In genomic region chr16:39109383-39110033, GRCm38 (mm10) we compare ENCODE assay signal across 9 mouse cellular contexts.
DNase-seq lines count a peak whose midpoint lies in the region; ATAC-seq and TF ChIP-seq lines count a peak whose summit lies in the region.
"Had no signal": no experiment of that assay in that cellular context is flagged by ENCODE, and none has a peak within 500 bp of the region (broad histone marks: within the 10 kb centered on the region; RNA-seq: fewer than 3 reads in every experiment).

No protein-coding gene starts in this region.

- peak; percentile 4 for DNase-seq in thymus, postnatal 14 days
- DNase-seq in thymus, adult 2 months = no peak
- DNase-seq in cerebellum, adult 9-11 months = peak; percentile 35
- DNase-seq in frontal cortex, postnatal 10 days (ENCODE audit: low spot score in 2 of 2) = peak; percentile 26 to 59
- DNase-seq in limb, embryonic 14.5 days (ENCODE audit: low spot score) = peak; percentile 72
- peak; percentile 36 for DNase-seq in retina, adult 2 months (ENCODE audit: low read depth, low spot score)
- no peak for DNase-seq in T-cell, adult 2 months (ENCODE audit: low spot score)

- no peaks in the 10 kb centered on the region for H3K27me3 ChIP-seq in thymus, adult 2 months (ENCODE audit: control insufficient read depth, insufficient read depth, low read length)
- H3K27me3 ChIP-seq in kidney, embryonic 14.5 days (ENCODE audit: control insufficient read depth, insufficient read depth, low read length) = no peaks in the 10 kb centered on the region
- H3K27me3 ChIP-seq in limb, embryonic 14.5 days (ENCODE audit: control insufficient read depth, insufficient read depth, low read length) = no peaks in the 10 kb centered on the region

- no peak overlapping the region for H3K9ac ChIP-seq in kidney, embryonic 14.5 days (ENCODE audit: low read depth, low read length)
- H3K9ac ChIP-seq in limb, embryonic 14.5 days (ENCODE audit: low read depth, low read length, severe bottlenecking) = peak overlapping the region; percentile 36; the same call in 1 of the 2 replicates

- ATAC-seq in kidney, embryonic 14.5 days (ENCODE audit: low FRiP score, low TSS enrichment) = peak; percentile 75
- ATAC-seq in limb, embryonic 14.5 days (ENCODE audit: low FRiP score, low read depth) = no peak

- no peaks in the 10 kb centered on the region for H3K4me1 ChIP-seq in thymus, adult 2 months (replicated peaks; ENCODE audit: control insufficient read depth, insufficient read depth, low read length)
- H3K4me1 ChIP-seq in kidney, embryonic 14.5 days (ENCODE audit: control insufficient read depth, insufficient read depth, low read length) = no peaks in the 10 kb centered on the region
- H3K4me1 ChIP-seq in limb, embryonic 14.5 days (ENCODE audit: control insufficient read depth, insufficient read depth, low read length) = no peaks in the 10 kb centered on the region

- no peak for TF ChIP-seq CTCF in thymus, adult 2 months (IDR thresholded peaks at IDR 0.05; ENCODE audit: borderline replicate concordance, control insufficient read depth, extremely low read depth, insufficient read depth, low read length, poor library complexity)

- WGBS in thymus, adult 2 months = 38% methylated on average over 15 of the region's 15 CpGs
- 19% methylated on average over 15 of the region's 15 CpGs for WGBS in kidney, embryonic 14.5 days
- WGBS in limb, embryonic 14.5 days = 18% methylated on average over 15 of the region's 15 CpGs

- no peaks in the 10 kb centered on the region for H3K36me3 ChIP-seq in thymus, adult 2 months (ENCODE audit: control insufficient read depth, insufficient read depth, low read length)
- H3K36me3 ChIP-seq in kidney, embryonic 14.5 days (ENCODE audit: control insufficient read depth, insufficient read depth, low read length) = no peaks in the 10 kb centered on the region
- H3K36me3 ChIP-seq in limb, embryonic 14.5 days (ENCODE audit: control insufficient read depth, insufficient read depth, low read length) = no peaks in the 10 kb centered on the region

- H3K9me3 ChIP-seq in kidney, embryonic 14.5 days (ENCODE audit: control insufficient read depth, low read length) = no peaks in the 10 kb centered on the region
- H3K9me3 ChIP-seq in limb, embryonic 14.5 days (ENCODE audit: control insufficient read depth, low read length) = no peaks in the 10 kb centered on the region

- H3K4me2 ChIP-seq in kidney, embryonic 14.5 days (replicated peaks; ENCODE audit: low read depth, low read length) = peak overlapping the region; percentile 44
- peak overlapping the region; percentile 56 for H3K4me2 ChIP-seq in limb, embryonic 14.5 days (replicated peaks; ENCODE audit: low read depth, low read length, severe bottlenecking)

- TF ChIP-seq POLR2A in thymus, adult 2 months (IDR thresholded peaks at IDR 0.05; ENCODE audit: control insufficient read depth, extremely low read depth, insufficient read depth, low read length, poor library complexity) = no peak
- no peak for TF ChIP-seq POLR2A in limb, embryonic 14.5 days (IDR thresholded peaks at IDR 0.05; ENCODE audit: borderline replicate concordance, extremely low read depth, insufficient read depth, insufficient read length)

- H3K4me3 ChIP-seq in thymus, adult 2 months (ENCODE audit: control insufficient read depth, insufficient read depth, low read length) = no peak overlapping the region
- peak overlapping the region; percentile 33; the same call in 1 of the 2 replicates for H3K4me3 ChIP-seq in kidney, embryonic 14.5 days (ENCODE audit: low read length)
- H3K4me3 ChIP-seq in limb, embryonic 14.5 days (replicated peaks; ENCODE audit: low read length) = peak overlapping the region; percentile 33
- H3K4me3 ChIP-seq: erythroblast, embryonic 14.5 days had no signal

- H3K27ac ChIP-seq in thymus, adult 2 months (ENCODE audit: control insufficient read depth, insufficient read depth, low read length) = no peak overlapping the region
- no peak overlapping the region for H3K27ac ChIP-seq in kidney, embryonic 14.5 days (ENCODE audit: low read depth, low read length)
- H3K27ac ChIP-seq in limb, embryonic 14.5 days (replicated peaks; ENCODE audit: low read depth, low read length) = no peak overlapping the region

Comparison
In these comparisons a context has a peak if more than half of its experiments do, and no peak if none do; other contexts are left out.
1. DNase-seq: peak in thymus, postnatal 14 days (single experiment), cerebellum, adult 9-11 months (single experiment), frontal cortex, postnatal 10 days (2 of 2), limb, embryonic 14.5 days (single experiment) and retina, adult 2 months (single experiment); none in thymus, adult 2 months (single experiment) and T-cell, adult 2 months (single experiment).